Mouse (Mus musculus): ENCODE results near the gene Chd1.

The Chd1 gene

DNA sequence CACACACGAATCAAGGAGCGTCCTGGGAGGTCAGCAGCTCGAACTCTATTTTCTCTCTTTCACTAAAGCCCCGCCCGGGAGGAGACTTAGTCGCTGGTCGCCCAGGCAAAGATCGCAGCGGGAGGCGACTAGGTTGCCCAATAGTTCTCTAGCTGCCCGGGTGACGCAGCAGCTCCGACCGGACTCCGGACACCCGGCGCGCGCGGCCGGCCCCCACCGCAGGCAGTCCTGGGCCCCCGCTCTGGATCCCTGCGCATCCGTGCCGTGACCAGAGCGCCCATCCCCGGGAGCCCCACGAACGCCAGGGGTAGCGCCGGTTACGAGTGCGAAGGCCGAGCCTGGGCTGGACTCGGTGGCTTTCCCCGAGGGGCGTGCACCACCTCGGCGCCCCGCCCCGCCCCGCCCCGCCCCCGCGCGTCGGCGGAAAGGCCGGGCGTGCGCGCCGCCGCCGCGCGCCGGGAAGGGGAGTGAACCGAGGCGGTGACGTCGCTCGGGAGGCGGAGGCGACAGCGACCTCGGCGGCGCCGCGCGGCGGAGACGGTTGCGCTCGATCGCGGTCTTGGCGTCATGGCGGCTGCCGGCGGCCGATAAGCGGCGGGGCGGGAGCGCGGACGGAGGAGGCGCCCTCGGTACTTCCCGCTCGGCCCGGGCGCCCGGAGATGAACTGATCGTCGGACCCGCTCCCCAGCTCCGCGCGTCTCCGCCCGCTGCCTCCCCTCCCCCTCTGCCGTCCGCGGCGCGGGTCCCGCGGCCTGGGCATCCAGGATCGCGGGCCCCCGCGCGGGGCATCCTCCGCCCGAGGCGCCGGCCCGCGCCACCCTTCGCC, at the start of gene Chd1:
Gene Chd1 (plus strand): TSS at position 493 of the 826 bp plus-strand sequence.
- DNase-seq (ENCODE audit: low spot score in 2 of 2): peak; percentile 93

GRCm38 (mm10) chr17:15656881-15657607, 47.7 kb upstream of the Chd1 start:
- DNase-seq (ENCODE audit: low spot score in 2 of 2): peak; percentile 18 to 23

- no peak for DNase-seq (ENCODE audit: low spot score in 2 of 2)
Observed at GRCm38 (mm10) chr17:15672870-15673269, 31.9 kb upstream of the Chd1 start.

- no peak for DNase-seq (ENCODE audit: low spot score in 2 of 2)
Observed at GRCm38 (mm10) chr17:15677970-15678645, 26.7 kb upstream of the Chd1 start.

GRCm38 (mm10) chr17:15679966-15680630, 24.7 kb upstream of the Chd1 start:
- DNase-seq (ENCODE audit: low spot score in 2 of 2): no peak

GRCm38 (mm10) chr17:15680661-15681060, 24.1 kb upstream of the Chd1 start:
- no peak for DNase-seq (ENCODE audit: low spot score in 2 of 2)

DNA sequence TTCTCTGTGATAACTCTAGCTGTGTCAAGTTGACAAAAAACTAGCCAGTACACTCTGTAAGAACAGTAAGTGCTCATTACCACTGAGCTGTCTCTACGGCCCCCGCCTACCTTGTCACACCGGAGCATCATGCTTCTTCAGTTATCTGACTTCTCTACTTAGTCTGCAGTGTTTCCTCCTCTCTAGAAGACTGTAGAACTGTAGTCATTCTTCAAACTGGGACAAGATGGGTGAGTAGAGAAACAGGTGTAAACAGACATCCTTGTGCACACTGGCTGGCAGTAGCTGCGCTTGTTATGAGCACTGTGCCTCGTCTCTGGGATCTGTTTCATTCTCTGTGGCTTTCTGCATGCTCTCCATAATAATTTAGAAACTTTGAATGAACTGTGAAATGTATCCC, 18.4 kb upstream of the Chd1 start:
- no peak for DNase-seq (ENCODE audit: low spot score in 2 of 2)

DNA sequence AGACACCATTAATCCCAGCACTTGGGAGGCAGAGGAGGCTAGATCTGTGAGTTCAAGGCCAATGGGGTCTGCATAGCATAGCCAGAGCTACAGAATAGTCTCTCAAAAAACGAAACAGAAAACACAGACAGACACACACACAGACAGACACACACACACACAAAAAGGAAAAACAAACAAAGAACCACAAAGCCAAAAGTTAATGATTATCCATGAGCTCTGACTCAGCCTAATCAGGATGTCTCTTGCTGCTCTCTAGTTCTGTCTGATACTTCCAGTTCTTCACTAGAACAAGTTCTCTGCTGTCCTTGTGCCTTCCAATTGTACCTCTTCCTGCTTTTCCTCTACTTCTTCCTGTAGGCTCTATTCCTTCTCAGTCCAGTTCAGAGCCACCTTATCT, 14.5 kb upstream of the Chd1 start:
- no peak for DNase-seq (ENCODE audit: low spot score in 2 of 2)

GRCm38 (mm10) chr17:15695566-15695965, 9.2 kb upstream of the Chd1 start:
- DNase-seq (ENCODE audit: low spot score in 2 of 2): no peak

- DNase-seq (ENCODE audit: low spot score in 2 of 2): no peak
Observed at GRCm38 (mm10) chr17:15698956-15699355, 5.8 kb upstream of the Chd1 start.

- DNase-seq (ENCODE audit: low spot score in 2 of 2): no peak
Observed at GRCm38 (mm10) chr17:15701505-15701904, 3.3 kb upstream of the Chd1 start.

GRCm38 (mm10) chr17:15704158-15704474, 651 bp upstream of the Chd1 start:
- DNase-seq (ENCODE audit: low spot score in 2 of 2): no peak

DNA sequence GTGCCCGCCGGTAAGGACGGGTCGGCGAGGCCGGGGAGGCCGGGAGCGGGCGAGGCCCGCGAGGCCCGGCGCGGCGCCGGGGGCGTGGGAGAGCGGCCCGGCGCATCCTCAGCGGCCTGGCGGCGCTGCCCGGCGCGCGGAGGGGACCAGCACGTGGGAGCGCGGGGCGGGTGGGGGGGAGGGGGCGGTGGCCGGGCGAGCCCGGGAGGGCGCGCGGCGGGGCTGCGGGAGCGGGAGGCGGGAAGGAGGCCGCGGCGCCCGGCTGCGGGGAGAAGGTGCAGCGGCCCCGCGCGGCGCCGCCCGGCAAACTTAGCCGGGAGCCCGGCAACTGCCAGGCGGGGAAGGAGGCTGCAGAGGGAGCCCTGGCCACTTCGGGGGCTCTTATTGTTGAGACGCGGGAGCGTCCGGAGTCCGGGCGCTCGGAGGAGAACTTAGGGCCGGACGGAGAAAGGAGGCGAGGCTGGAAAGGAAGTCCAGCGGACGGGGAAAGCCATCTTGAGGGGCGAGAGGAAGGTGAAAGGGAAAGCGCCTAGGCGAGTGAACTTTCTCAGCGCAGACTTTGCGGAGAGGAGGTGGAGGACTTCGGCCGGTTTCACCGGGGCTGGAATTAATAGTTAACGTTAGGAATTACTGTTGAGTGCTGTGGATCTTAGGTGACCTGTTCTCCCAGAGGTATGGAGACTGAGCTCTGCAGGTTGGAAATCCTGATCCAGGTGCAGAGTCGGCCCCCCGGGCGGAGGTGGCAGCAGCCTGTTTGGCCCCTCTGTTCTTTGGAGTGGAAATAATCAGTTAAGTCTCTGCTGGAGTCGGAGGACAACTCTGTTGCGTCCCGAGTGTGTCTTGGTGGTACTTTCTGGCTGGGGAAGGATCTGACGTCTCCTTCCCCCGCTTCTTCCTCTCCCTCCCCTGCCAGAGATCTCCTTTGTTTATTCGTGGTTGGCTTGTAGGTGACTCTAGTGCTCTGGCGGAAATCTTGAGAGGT, 827 bp downstream of the Chd1 start:
- peak; percentile 46 to 67 for DNase-seq (ENCODE audit: low spot score in 2 of 2)

DNA sequence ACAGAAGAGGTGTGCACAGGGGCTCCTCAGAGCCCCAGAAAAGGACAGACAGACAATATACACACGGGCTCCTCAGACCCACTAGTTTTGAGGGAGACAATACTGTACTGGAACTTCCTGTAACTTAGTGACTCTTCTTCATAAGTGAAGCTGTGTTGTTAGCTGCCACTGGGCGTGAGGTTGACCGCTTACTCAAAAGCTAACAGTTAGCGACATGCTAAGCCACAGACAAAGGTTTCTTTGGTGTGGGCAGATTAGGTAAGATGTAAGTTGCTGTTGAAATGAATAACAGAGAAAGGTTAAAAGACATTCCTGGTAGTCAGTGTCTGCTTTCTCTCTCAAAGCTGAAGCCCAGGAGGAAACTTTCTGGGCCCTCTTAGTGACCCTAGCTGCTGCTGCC, 9.7 kb downstream of the Chd1 start:
- no peak for DNase-seq (ENCODE audit: low spot score in 2 of 2)

DNA sequence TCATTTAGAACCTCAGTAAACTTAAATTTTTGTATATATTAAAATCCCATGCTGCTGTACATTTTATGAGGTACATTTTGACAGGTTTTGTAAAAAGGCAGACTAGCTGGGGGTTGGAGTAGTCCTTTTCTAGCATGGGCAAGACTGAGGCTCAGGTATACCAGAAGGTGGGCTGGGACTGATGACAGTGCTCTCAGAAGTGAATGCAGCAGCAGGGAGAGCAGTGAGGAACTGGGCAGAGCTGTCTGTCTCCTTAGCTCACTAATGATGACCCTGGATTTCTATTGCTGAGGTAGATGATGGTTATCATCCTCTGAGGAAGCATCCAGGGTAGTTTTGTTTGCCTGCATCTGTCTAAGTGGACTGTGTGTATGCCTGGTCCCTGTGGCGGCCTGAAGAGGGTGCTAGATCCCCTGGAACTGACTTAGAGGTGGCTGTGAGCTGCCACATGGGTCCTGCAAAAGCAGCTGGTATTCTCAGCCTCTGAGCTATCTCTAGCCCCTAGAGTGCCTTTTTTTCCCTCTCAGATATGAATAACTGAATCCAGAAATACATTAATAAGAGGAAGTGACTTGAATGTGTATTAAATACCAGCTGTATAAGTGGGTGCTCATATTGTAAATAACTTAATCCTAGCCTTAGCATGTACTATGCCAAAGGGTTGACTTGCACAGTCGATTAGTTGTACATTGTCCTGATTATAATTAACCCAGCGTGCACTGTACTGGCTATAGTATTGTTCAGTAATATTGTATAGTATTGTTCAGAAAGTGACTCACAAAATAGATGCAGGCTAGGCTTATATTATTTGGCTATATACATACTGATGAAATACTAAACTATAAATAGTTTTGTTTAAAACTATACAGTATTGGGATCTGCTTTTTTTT, 10.5 kb downstream of the Chd1 start:
- DNase-seq (ENCODE audit: low spot score in 2 of 2): peak; percentile 17 to 19

- no peak for DNase-seq (ENCODE audit: low spot score in 2 of 2)
Observed at GRCm38 (mm10) chr17:15715940-15716339, 11.2 kb downstream of the Chd1 start.

DNA sequence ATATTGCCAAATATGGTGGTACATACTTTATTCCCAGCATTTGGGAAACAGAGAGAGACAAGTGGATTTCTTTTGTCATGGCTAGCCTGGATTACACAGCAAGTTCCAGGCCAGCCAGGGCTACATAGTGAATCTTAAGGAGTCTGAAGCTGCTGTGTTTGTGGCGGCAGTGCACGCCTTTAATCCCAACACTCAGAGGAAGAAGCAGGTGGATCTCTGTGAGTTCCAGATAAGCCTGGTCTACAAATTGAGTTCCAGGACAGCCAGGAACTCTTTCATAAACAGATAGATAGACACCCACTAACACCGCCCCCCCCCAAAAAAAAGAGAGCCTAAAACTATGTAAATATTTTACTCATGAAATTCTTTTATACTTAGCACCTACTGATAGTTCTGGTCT, 16.1 kb downstream of the Chd1 start:
- DNase-seq (ENCODE audit: low spot score in 2 of 2): no peak

DNA sequence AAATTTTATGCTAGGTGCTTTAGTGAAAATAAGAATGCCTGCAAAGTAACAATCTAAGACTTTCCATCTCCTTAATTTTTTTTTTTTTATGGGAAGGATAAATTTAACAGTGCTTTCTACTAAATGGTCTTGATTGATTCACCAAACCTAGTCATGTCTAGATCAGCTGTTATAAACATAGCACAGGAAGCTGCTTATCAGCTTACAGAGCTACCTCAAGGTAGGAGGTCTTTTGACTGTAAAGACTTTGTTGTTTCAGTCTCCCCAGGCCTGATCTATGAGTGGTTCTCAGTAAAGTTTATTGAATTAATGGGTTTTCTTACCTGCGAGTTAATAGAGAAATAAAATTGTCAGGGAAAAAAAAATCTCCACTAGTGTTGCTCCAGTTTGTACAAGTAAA, 18.5 kb downstream of the Chd1 start:
- no peak for DNase-seq (ENCODE audit: low spot score in 2 of 2)

DNA sequence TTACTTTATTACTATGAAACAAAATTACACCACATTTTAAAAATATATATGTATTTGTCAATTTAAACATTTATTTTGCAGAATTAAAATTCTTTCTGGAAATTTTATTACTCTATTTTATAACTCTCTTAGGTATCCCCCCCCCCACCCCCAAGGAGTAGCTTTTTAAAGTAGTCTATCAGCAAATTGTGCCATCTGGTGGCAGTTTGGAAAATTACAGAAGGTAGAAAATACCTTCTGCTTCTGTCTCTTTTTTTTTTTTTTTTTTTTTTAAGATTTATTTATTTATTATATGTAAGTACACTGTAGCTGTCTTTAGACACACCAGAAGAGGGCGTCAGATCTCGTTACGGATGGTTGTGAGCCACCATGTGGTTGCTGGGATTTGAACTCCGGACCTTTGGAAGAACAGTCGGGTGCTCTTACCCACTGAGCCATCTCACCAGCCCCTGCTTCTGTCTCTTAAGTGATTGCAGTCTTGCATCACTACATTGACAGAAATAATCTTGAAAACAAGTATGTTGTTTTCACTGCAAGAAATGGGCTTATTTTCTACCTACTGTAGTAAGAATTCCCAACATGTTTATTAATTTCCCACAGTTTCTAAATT, 19.2 kb downstream of the Chd1 start:
- DNase-seq (ENCODE audit: low spot score in 2 of 2): peak in 1 of 2 experiments; percentile 26
